Mouse (Mus musculus): ENCODE measurements around the gene Ehhadh. TPM values are rescaled to one million over a fixed set of nuclear protein-coding genes. Genes with fewer than 3 reads are reported as not detected.
A peak's percentile ranks its signal among the peaks of the same experiment; 100 is the strongest.
"Not testable (repeated sequence)": the region's sequence is repeated elsewhere in the genome, so short reads cannot be mapped to it uniquely, and the experiment has no call there.

Ehhadh gene
- polyA plus RNA-seq, 1 experiment: 3.9 TPM

GRCm38 (mm10) chr16:21807786-21808185 is 20.2 kb upstream of the Ehhadh start:
- H3K27me3 ChIP-seq (ENCODE audit: control insufficient read depth, insufficient read depth, low read length, poor library complexity, severe bottlenecking); H3K4me3 ChIP-seq (ENCODE audit: low read depth, low read length); H3K4me1 ChIP-seq (ENCODE audit: control insufficient read depth, insufficient read depth, low read length); H3K9ac ChIP-seq (ENCODE audit: low read depth, poor library complexity, severe bottlenecking); H3K36me3 ChIP-seq (ENCODE audit: control insufficient read depth, insufficient read depth, low read length, poor library complexity, severe bottlenecking): not testable (repeated sequence)
- peaks cover 13% of the 10 kb centered on the region for H3K9me3 ChIP-seq (replicated peaks; ENCODE audit: control insufficient read depth, insufficient read depth, low read length, poor library complexity, severe bottlenecking)
- peak; percentile 88 for TF ChIP-seq EP300 (IDR thresholded peaks at IDR 0.05; ENCODE audit: insufficient read depth, low read depth, low read length)
- H3K27ac ChIP-seq (ENCODE audit: insufficient read depth, low read length): peak overlapping the region; percentile 95

- Histone ChIP-seq H3K27ac (ENCODE audit: insufficient read depth, low read length) (peak overlapping the region; percentile 88), H3K9ac (ENCODE audit: low read depth, poor library complexity, severe bottlenecking) (no peak overlapping the region), H3K9me3 (replicated peaks; ENCODE audit: control insufficient read depth, insufficient read depth, low read length, poor library complexity, severe bottlenecking) (peaks cover 13% of the 10 kb centered on the region), H3K4me1 (ENCODE audit: control insufficient read depth, insufficient read depth, low read length) (peaks cover 3% of the 10 kb centered on the region), H3K27me3 (ENCODE audit: control insufficient read depth, insufficient read depth, low read length, poor library complexity, severe bottlenecking) (no peaks in the 10 kb centered on the region), H3K4me3 (ENCODE audit: low read depth, low read length) (no peak overlapping the region), H3K36me3 (ENCODE audit: control insufficient read depth, insufficient read depth, low read length, poor library complexity, severe bottlenecking) (peaks cover 2% of the 10 kb centered on the region)
- TF ChIP-seq CTCF (IDR thresholded peaks at IDR 0.05; ENCODE audit: low read depth, low read length) (no peak), EP300 (IDR thresholded peaks at IDR 0.05; ENCODE audit: insufficient read depth, low read depth, low read length) (no peak), POLR2A (IDR thresholded peaks at IDR 0.05; ENCODE audit: insufficient read depth, low read length) (no peak)
Observed at GRCm38 (mm10) chr16:21806892-21807291, 19.3 kb upstream of the Ehhadh start.

GRCm38 (mm10) chr16:21804258-21804657 is 16.7 kb upstream of the Ehhadh start:
- H3K9ac ChIP-seq (ENCODE audit: low read depth, poor library complexity, severe bottlenecking): no peak overlapping the region
- peaks cover 4% of the 10 kb centered on the region for H3K36me3 ChIP-seq (ENCODE audit: control insufficient read depth, insufficient read depth, low read length, poor library complexity, severe bottlenecking)
- no peaks in the 10 kb centered on the region for H3K27me3 ChIP-seq (ENCODE audit: control insufficient read depth, insufficient read depth, low read length, poor library complexity, severe bottlenecking)
- H3K4me1 ChIP-seq (ENCODE audit: control insufficient read depth, insufficient read depth, low read length): peaks cover 3% of the 10 kb centered on the region
- no peak overlapping the region for H3K4me3 ChIP-seq (ENCODE audit: low read depth, low read length)
- TF ChIP-seq CTCF (IDR thresholded peaks at IDR 0.05; ENCODE audit: low read depth, low read length) (no peak), EP300 (IDR thresholded peaks at IDR 0.05; ENCODE audit: insufficient read depth, low read depth, low read length) (no peak), POLR2A (IDR thresholded peaks at IDR 0.05; ENCODE audit: insufficient read depth, low read length) (no peak)
- H3K27ac ChIP-seq (ENCODE audit: insufficient read depth, low read length): no peak overlapping the region
- peaks cover 14% of the 10 kb centered on the region for H3K9me3 ChIP-seq (replicated peaks; ENCODE audit: control insufficient read depth, insufficient read depth, low read length, poor library complexity, severe bottlenecking)

- Histone ChIP-seq H3K27ac (ENCODE audit: insufficient read depth, low read length) (no peak overlapping the region), H3K36me3 (ENCODE audit: control insufficient read depth, insufficient read depth, low read length, poor library complexity, severe bottlenecking) (0 out of 2 replicates have a peak, but pooled peaks cover 2% of the 10 kb centered on the region), H3K4me3 (ENCODE audit: low read depth, low read length) (peak overlapping the region; percentile 38; the same call in 1 of the 2 replicates), H3K4me1 (ENCODE audit: control insufficient read depth, insufficient read depth, low read length) (no peaks in the 10 kb centered on the region), H3K9me3 (replicated peaks; ENCODE audit: control insufficient read depth, insufficient read depth, low read length, poor library complexity, severe bottlenecking) (peaks cover 5% of the 10 kb centered on the region), H3K9ac (ENCODE audit: low read depth, poor library complexity, severe bottlenecking) (peak overlapping the region; percentile 76), H3K27me3 (ENCODE audit: control insufficient read depth, insufficient read depth, low read length, poor library complexity, severe bottlenecking) (no peaks in the 10 kb centered on the region)
- TF ChIP-seq POLR2A (IDR thresholded peaks at IDR 0.05; ENCODE audit: insufficient read depth, low read length) (no peak), CTCF (IDR thresholded peaks at IDR 0.05; ENCODE audit: low read depth, low read length) (no peak), EP300 (IDR thresholded peaks at IDR 0.05; ENCODE audit: insufficient read depth, low read depth, low read length) (no peak)
Observed at GRCm38 (mm10) chr16:21795071-21795470, 7.5 kb upstream of the Ehhadh start.

GRCm38 (mm10) chr16:21794697-21795045 is 7.1 kb upstream of the Ehhadh start:
- Histone ChIP-seq H3K9ac (ENCODE audit: low read depth, poor library complexity, severe bottlenecking) (peak overlapping the region; percentile 76), H3K9me3 (replicated peaks; ENCODE audit: control insufficient read depth, insufficient read depth, low read length, poor library complexity, severe bottlenecking) (peaks cover 4% of the 10 kb centered on the region), H3K4me1 (ENCODE audit: control insufficient read depth, insufficient read depth, low read length) (no peaks in the 10 kb centered on the region), H3K27ac (ENCODE audit: insufficient read depth, low read length) (no peak overlapping the region), H3K27me3 (ENCODE audit: control insufficient read depth, insufficient read depth, low read length, poor library complexity, severe bottlenecking) (no peaks in the 10 kb centered on the region), H3K36me3 (ENCODE audit: control insufficient read depth, insufficient read depth, low read length, poor library complexity, severe bottlenecking) (0 out of 2 replicates have a peak, but pooled peaks cover 2% of the 10 kb centered on the region), H3K4me3 (ENCODE audit: low read depth, low read length) (peak overlapping the region; percentile 95)
- TF ChIP-seq POLR2A (IDR thresholded peaks at IDR 0.05; ENCODE audit: insufficient read depth, low read length) (no peak), EP300 (IDR thresholded peaks at IDR 0.05; ENCODE audit: insufficient read depth, low read depth, low read length) (no peak), CTCF (IDR thresholded peaks at IDR 0.05; ENCODE audit: low read depth, low read length) (no peak)

GRCm38 (mm10) chr16:21793875-21794696 is 6.5 kb upstream of the Ehhadh start, which contains the start of gene Map3k13:
TSS of gene Map3k13 (plus strand) at chr16:21794346.
- Histone ChIP-seq H3K36me3 (ENCODE audit: control insufficient read depth, insufficient read depth, low read length, poor library complexity, severe bottlenecking) (0 out of 2 replicates have a peak, but pooled peaks cover under 1% of the 10 kb centered on the region), H3K4me3 (ENCODE audit: low read depth, low read length) (peak within 1 kb of the TSS; percentile 95), H3K4me1 (ENCODE audit: control insufficient read depth, insufficient read depth, low read length) (no peaks in the 10 kb centered on the region), H3K9ac (ENCODE audit: low read depth, poor library complexity, severe bottlenecking) (peak within 1 kb of the TSS; percentile 76), H3K27me3 (ENCODE audit: control insufficient read depth, insufficient read depth, low read length, poor library complexity, severe bottlenecking) (no peaks in the 10 kb centered on the region), H3K9me3 (replicated peaks; ENCODE audit: control insufficient read depth, insufficient read depth, low read length, poor library complexity, severe bottlenecking) (no peaks in the 10 kb centered on the region), H3K27ac (ENCODE audit: insufficient read depth, low read length) (peak within 1 kb of the TSS; percentile 9; the same call in 1 of the 2 replicates)
- no peak for TF ChIP-seq CTCF (IDR thresholded peaks at IDR 0.05; ENCODE audit: low read depth, low read length)
- peak; percentile 73 for TF ChIP-seq POLR2A (IDR thresholded peaks at IDR 0.05; ENCODE audit: insufficient read depth, low read length)
- no peak for TF ChIP-seq EP300 (IDR thresholded peaks at IDR 0.05; ENCODE audit: insufficient read depth, low read depth, low read length)

- H3K9ac ChIP-seq (ENCODE audit: low read depth, poor library complexity, severe bottlenecking): peak overlapping the region; percentile 76
- H3K4me3 ChIP-seq (ENCODE audit: low read depth, low read length); H3K4me1 ChIP-seq (ENCODE audit: control insufficient read depth, insufficient read depth, low read length); H3K27me3 ChIP-seq (ENCODE audit: control insufficient read depth, insufficient read depth, low read length, poor library complexity, severe bottlenecking); H3K9me3 ChIP-seq (replicated peaks; ENCODE audit: control insufficient read depth, insufficient read depth, low read length, poor library complexity, severe bottlenecking); H3K27ac ChIP-seq (ENCODE audit: insufficient read depth, low read length); H3K36me3 ChIP-seq (ENCODE audit: control insufficient read depth, insufficient read depth, low read length, poor library complexity, severe bottlenecking): not testable (repeated sequence)
Observed at GRCm38 (mm10) chr16:21793080-21793810, 5.6 kb upstream of the Ehhadh start.

All from ES-Bruce4 (cell line).